Comparison of ENCODE assay signal across 9 mouse cellular contexts in the genomic region with DNA sequence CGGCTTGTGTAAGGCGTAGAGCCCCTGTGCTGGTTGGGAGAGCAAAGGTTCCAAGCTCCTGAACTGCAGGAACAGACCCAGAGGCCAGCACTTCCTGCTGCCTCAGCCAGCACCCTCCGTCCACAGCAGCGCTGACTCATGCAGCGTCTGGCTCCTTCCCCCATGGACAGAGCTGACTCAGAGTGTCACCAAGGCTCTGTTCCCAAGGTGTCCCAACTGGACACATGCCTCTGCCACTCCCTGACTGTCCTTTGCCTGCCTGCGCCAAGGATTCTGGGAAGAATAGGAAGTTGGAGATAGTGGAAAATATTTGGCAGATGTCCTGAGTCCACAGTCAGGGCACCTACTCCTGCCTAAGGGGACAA. TPM values are rescaled to one million over a fixed set of nuclear protein-coding genes. Genes with fewer than 3 reads are reported as not detected.
A peak's percentile ranks its signal among the peaks of the same experiment; 100 is the strongest.
DNase-seq lines count a peak whose midpoint lies in the region; ATAC-seq lines count a peak whose summit lies in the region.
"Had no signal": no experiment of that assay in that cellular context is flagged by ENCODE, and none has a peak within 500 bp of the region (broad histone marks: within the 10 kb centered on the region; RNA-seq: fewer than 3 reads in every experiment).

No protein-coding gene starts in this region.

- no peak overlapping the region for H3K27ac ChIP-seq in hindbrain, embryonic 12.5 days

- H3K9ac ChIP-seq in hindbrain, embryonic 12.5 days = no peak overlapping the region

- 74% methylated on average over 6 of the region's 6 CpGs for WGBS in hindbrain, embryonic 12.5 days

- no peaks in the 10 kb centered on the region for H3K4me1 ChIP-seq in hindbrain, embryonic 12.5 days

- H3K27me3 ChIP-seq in hindbrain, embryonic 12.5 days = no peaks in the 10 kb centered on the region

- no peaks in the 10 kb centered on the region for H3K9me3 ChIP-seq in hindbrain, embryonic 12.5 days (replicated peaks)

- no peaks in the 10 kb centered on the region for H3K36me3 ChIP-seq in hindbrain, embryonic 12.5 days

- peak; percentile 75 for DNase-seq in adipocyte (ENCODE audit: low spot score)
- DNase-seq in heart, adult 11 months = peak; percentile 98
- peak; percentile 75 for DNase-seq in kidney, adult 9 months
- DNase-seq in lung, postnatal 4 days = peak; percentile 40 to 70
- no peak for DNase-seq in thymus, postnatal 36 days
- no peak for DNase-seq in neural tube, embryonic 10.5 days (ENCODE audit: extremely low spot score, low spot score)
- no peak for DNase-seq in cerebellum, adult 11-12 months

- no peak overlapping the region for H3K4me3 ChIP-seq in hindbrain, embryonic 12.5 days

- ATAC-seq in hindbrain, embryonic 12.5 days (ENCODE audit: low FRiP score) = no peak

- H3K4me2 ChIP-seq in hindbrain, embryonic 12.5 days (replicated peaks) = no peak overlapping the region

RNA-seq across cellular contexts. Expression of a gene that starts 10.1 kb away (rescaled TPM):
- 0.22 and 0.53 TPM in 2 replicates for polyA plus RNA-seq in hindbrain, embryonic 12.5 days (2016; fragmentation: Nextera tagmentation; extraction: Ambion mirVana)

RNA-seq across cellular contexts. Expression of a gene that starts 23.8 kb away (rescaled TPM):
- polyA plus RNA-seq in hindbrain, embryonic 12.5 days (2016; fragmentation: Nextera tagmentation; extraction: Ambion mirVana) = not detected in 2 replicates
- polyA plus RNA-seq: gonadal fat pad, adult 2 months had no signal

RNA-seq across cellular contexts. Expression of a gene that starts 45.6 kb away (rescaled TPM):
- 40.4 and 44.1 TPM in 2 replicates for polyA plus RNA-seq in hindbrain, embryonic 12.5 days (2016; fragmentation: Nextera tagmentation; extraction: Ambion mirVana)

RNA-seq across cellular contexts. Expression of a gene that starts 48.9 kb away (rescaled TPM):
- not detected in 2 replicates for polyA plus RNA-seq in hindbrain, embryonic 12.5 days (2016; fragmentation: Nextera tagmentation; extraction: Ambion mirVana)

Comparison
In these comparisons a context has a peak if more than half of its experiments do, and no peak if none do; other contexts are left out.
1. DNase-seq: peak in adipocyte (single experiment), heart, adult 11 months (single experiment), kidney, adult 9 months (single experiment) and lung, postnatal 4 days (2 of 2); none in thymus, postnatal 36 days (0 of 2), neural tube, embryonic 10.5 days (single experiment) and cerebellum, adult 11-12 months (single experiment).